In genomic region chr10:93276349-93276763, GRCm38 (mm10) we compare ENCODE assay signal across 8 mouse cellular contexts. TPM values are rescaled to one million over a fixed set of nuclear protein-coding genes. Genes with fewer than 3 reads are reported as not detected.
DNase-seq lines count a peak whose midpoint lies in the region; ATAC-seq lines count a peak whose summit lies in the region.

No protein-coding gene starts in this region.

- under 1% methylated on average over 13 of the region's 16 CpGs for WGBS in hindbrain, embryonic 16.5 days
- WGBS in stomach, embryonic 16.5 days, result 13% methylated on average over 16 of the region's 16 CpGs

- no peaks in the 10 kb centered on the region for H3K36me3 ChIP-seq in hindbrain, embryonic 16.5 days (ENCODE audit: control insufficient read depth, insufficient read depth, low read length)
- H3K36me3 ChIP-seq in stomach, embryonic 16.5 days (ENCODE audit: control insufficient read depth, insufficient read depth, low read length), result no peaks in the 10 kb centered on the region

- peak; percentile 67 for DNase-seq in adrenal gland, adult 2 months
- DNase-seq in cerebellum, postnatal 25 days, result peak; percentile 95 to 96
- DNase-seq in gastrocnemius, postnatal 10 days, result peak; percentile 68
- peak; percentile 85 to 88 for DNase-seq in left cerebral cortex, postnatal 10 days (ENCODE audit: extremely low spot score in 1 of 2, low spot score in 2 of 2)
- no peak for DNase-seq in T-cell, adult 2 months (ENCODE audit: low spot score)

- H3K27me3 ChIP-seq in hindbrain, embryonic 16.5 days (replicated peaks; ENCODE audit: control insufficient read depth, insufficient read depth, low read length), result no peaks in the 10 kb centered on the region
- H3K27me3 ChIP-seq in stomach, embryonic 16.5 days (ENCODE audit: control insufficient read depth, insufficient read depth, low read length), result no peaks in the 10 kb centered on the region

- H3K9me3 ChIP-seq in hindbrain, embryonic 16.5 days (ENCODE audit: control insufficient read depth, low read length), result no peaks in the 10 kb centered on the region
- H3K9me3 ChIP-seq in stomach, embryonic 16.5 days (replicated peaks; ENCODE audit: control insufficient read depth, low read length), result no peaks in the 10 kb centered on the region

- H3K4me2 ChIP-seq in hindbrain, embryonic 16.5 days (ENCODE audit: low read length), result peak overlapping the region; percentile 62
- peak overlapping the region; percentile 46 for H3K4me2 ChIP-seq in stomach, embryonic 16.5 days (ENCODE audit: low read depth, low read length)

- H3K27ac ChIP-seq in hindbrain, embryonic 16.5 days (ENCODE audit: low read depth, low read length), result peak overlapping the region; percentile 91
- peak overlapping the region; percentile 28 for H3K27ac ChIP-seq in stomach, embryonic 16.5 days (ENCODE audit: low read length)

- H3K4me3 ChIP-seq in hindbrain, embryonic 16.5 days (ENCODE audit: low read length), result peak overlapping the region; percentile 42
- H3K4me3 ChIP-seq in stomach, embryonic 16.5 days (replicated peaks; ENCODE audit: low read length), result peak overlapping the region; percentile 20

- H3K4me1 ChIP-seq in hindbrain, embryonic 16.5 days (ENCODE audit: control insufficient read depth, insufficient read depth, low read depth, low read length), result peaks cover 30% of the 10 kb centered on the region
- H3K4me1 ChIP-seq in stomach, embryonic 16.5 days (ENCODE audit: control insufficient read depth, insufficient read depth, low read length), result peaks cover 25% of the 10 kb centered on the region

- intact Hi-C loops in left cerebral cortex, postnatal 10 days (cut with DNase I), result loop anchor here (10.0 kb wide), 1 partner anchor 202 kb away; no protein-coding TSS in a partner anchor

- H3K9ac ChIP-seq in hindbrain, embryonic 16.5 days (ENCODE audit: low read depth, low read length), result peak overlapping the region; percentile 60
- peak overlapping the region; percentile 50 for H3K9ac ChIP-seq in stomach, embryonic 16.5 days (ENCODE audit: low read length)

- peak; percentile 66 for ATAC-seq in hindbrain, embryonic 16.5 days
- peak; percentile 72 for ATAC-seq in megakaryocyte, adult 5-6 weeks (ENCODE audit: poor library complexity, severe bottlenecking)
- ATAC-seq in stomach, embryonic 16.5 days (ENCODE audit: insufficient read depth, low FRiP score), result peak; percentile 71

RNA-seq across cellular contexts. Expression of gene Elk3, which starts 34.6 kb away (rescaled TPM):
- total RNA-seq in adrenal gland, adult 2 months (2021), result 10 to 100 TPM; 31.1 to 51.5 TPM
- polyA plus RNA-seq in adrenal gland, adult 2 months (2012; rRNA removed), result 54.3 and 59.5 TPM in 2 replicates
- total RNA-seq in gastrocnemius, postnatal 10 days (2021), result 10 to 100 TPM; 41.9 to 46.7 TPM
- 4.1 and 8.8 TPM in 2 replicates for polyA plus RNA-seq in hindbrain, embryonic 16.5 days (2015; fragmentation: Nextera tagmentation; extraction: Ambion mirVana)
- 10 to 100 TPM; 10.6 to 13.9 TPM for total RNA-seq in left cerebral cortex, postnatal 10 days (2021)
- total RNA-seq in megakaryocyte, adult 5-6 weeks (2015), result 27.1 and 29.4 TPM in 2 replicates
- total RNA-seq in megakaryocyte, adult 5-6 weeks (2017), result 19.8 and 22.6 TPM in 2 replicates
- polyA plus RNA-seq in stomach, embryonic 16.5 days (2015; fragmentation: Nextera tagmentation; extraction: Ambion mirVana), result 19.1 and 23.6 TPM in 2 replicates
